Mouse (Mus musculus): ENCODE data around the gene Gm28490.
"Not testable (repeated sequence)": the region's sequence is repeated elsewhere in the genome, so short reads cannot be mapped to it uniquely, and the experiment has no call there.

Gm28490 gene

GRCm38 (mm10) chrY:31634656-31635055 lies at the start of gene Gm28490:
Gene Gm28490 (minus strand): TSS chrY:31634756.
- not testable (repeated sequence) for DNase-seq (ENCODE audit: extremely low read depth, insufficient read length, low spot score)
